Mouse (Mus musculus) liver, adult 2 months (tissue): ENCODE data around the gene Prkch. TPM values are rescaled to one million over a fixed set of nuclear protein-coding genes. Genes with fewer than 3 reads are reported as not detected.

ENCODE experiments used
- DNase-seq: peaks from one replicate; pipeline ENCODE4 v3.0.0-alpha.2; 2011; ENCODE audit warnings: low read depth, low spot score; ENCODE audit errors: extremely low read depth
- H3K27ac ChIP-seq: fragments of 200-500 bp; replicated peaks from 2 replicates; pipeline ENCODE4 v1.5.1; 2012; ENCODE audit warnings: low read depth, mild to moderate bottlenecking, control low read depth, inconsistent platforms, low read length; ENCODE audit not compliant: insufficient read depth
- H3K27me3 ChIP-seq: fragments of 200-500 bp; 2 replicates; pipeline ENCODE4 v1.6.1; 2012; ENCODE audit warnings: mild to moderate bottlenecking, moderate library complexity, low read length, inconsistent platforms; ENCODE audit not compliant: control insufficient read depth, insufficient read depth
- H3K36me3 ChIP-seq: fragments of 200-500 bp; 2 replicates; pipeline ENCODE4 v1.6.1; 2012; ENCODE audit warnings: low read length, inconsistent platforms; ENCODE audit not compliant: control insufficient read depth, insufficient read depth
- H3K4me1 ChIP-seq: fragments of 200-500 bp; 2 replicates; pipeline ENCODE4 v1.6.1; 2011; ENCODE audit warnings: low read length; ENCODE audit not compliant: control insufficient read depth, insufficient read depth
- H3K4me3 ChIP-seq: fragments of 200-500 bp; 2 replicates; pipeline ENCODE4 v1.5.1; 2011; ENCODE audit warnings: low read depth, mild to moderate bottlenecking, control low read depth, low read length, moderate library complexity; ENCODE audit not compliant: insufficient read depth
- H3K79me2 ChIP-seq: fragments of 200-500 bp; 2 replicates; pipeline ENCODE4 v1.6.1; 2012; ENCODE audit warnings: inconsistent platforms, mild to moderate bottlenecking, low read length, moderate library complexity; ENCODE audit not compliant: control insufficient read depth, insufficient read depth
- H3K9ac ChIP-seq: fragments of 200-500 bp; 2 replicates; pipeline ENCODE4 v1.6.1; 2012; ENCODE audit warnings: low read depth, mild to moderate bottlenecking, control low read depth, inconsistent platforms, low read length
- CTCF ChIP-seq: fragments of 200-500 bp; IDR thresholded peaks from 2 replicates; pipeline ENCODE4 v1.5.1; 2011; ENCODE audit warnings: low read depth, low read length, control low read depth
- POLR2A ChIP-seq: fragments of 200-500 bp; IDR thresholded peaks from 2 replicates; pipeline ENCODE4 v1.6.1; 2011; ENCODE audit warnings: low read length, control low read depth; ENCODE audit not compliant: insufficient read depth; ENCODE audit errors: extremely low read depth
- WGBS: fragments of 180-500 bp; shearing (Covaris S2); methylation state at CpG from one replicate; pipeline ENCODE4 v1.1.7; 2018; 5-methylcytosine and 5-hydroxymethylcytosine counted together
- polyA plus RNA-seq: library from polyadenylated mRNA; depleted of rRNA; stranded (reverse); fragments of >200 nt; gene quantifications from 2 replicates; pipeline ENCODE4 v1.2.3, GENCODE M21; 2012
- total RNA-seq: library from RNA; depleted of rRNA; stranded (reverse); fragments of >200 nt; gene quantifications from 2 replicates; pipeline ENCODE4 v1.2.3, GENCODE M21; 2014

The Prkch gene
- total and polyA plus RNA-seq, 2 experiments, result 1.5 to 5.3 TPM

- no peak for TF ChIP-seq POLR2A
- TF ChIP-seq CTCF, result no peak
- WGBS, result 98% methylated on average over 1 of the region's 1 CpGs
- Histone ChIP-seq H3K79me2 (no peaks in the 10 kb centered on the region), H3K4me1 (no peaks in the 10 kb centered on the region), H3K36me3 (no peaks in the 10 kb centered on the region), H3K27ac (no peak overlapping the region), H3K4me3 (no peak overlapping the region), H3K9ac (no peak overlapping the region), H3K27me3 (no peaks in the 10 kb centered on the region)
- no peak for DNase-seq
Measured at GRCm38 (mm10) chr12:73770771-73771170, 186.2 kb downstream of the Prkch start.

DNA sequence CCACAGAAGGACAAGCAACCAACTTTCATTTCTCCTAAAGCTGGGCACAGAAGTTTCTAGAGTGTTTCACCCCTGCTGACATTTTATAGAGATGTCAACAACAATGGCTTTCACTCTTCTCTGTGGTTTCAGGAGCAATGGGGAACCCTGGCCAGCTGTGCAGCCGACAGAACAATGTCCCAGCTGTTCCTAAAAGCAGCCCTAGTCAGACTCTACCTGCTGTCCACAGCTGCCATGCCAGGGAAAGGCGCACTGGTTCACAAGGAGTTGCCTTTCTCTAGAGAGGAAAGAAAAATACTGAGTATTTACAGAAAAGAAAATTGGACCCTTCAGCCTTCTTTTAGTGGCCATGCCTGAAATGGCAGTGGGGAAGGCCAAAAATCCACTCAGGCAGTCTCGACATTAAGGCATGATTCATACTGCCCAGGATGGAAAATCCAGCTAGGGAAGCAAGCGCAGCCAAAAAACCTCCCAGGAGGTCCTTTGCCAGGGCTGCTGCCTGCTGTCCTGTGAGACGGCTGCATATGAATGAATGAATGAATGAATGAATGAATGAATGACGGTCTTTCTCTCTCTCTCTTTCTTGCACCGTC lies 190.3 kb downstream of the Prkch start:
- H3K4me3 ChIP-seq, result no peak overlapping the region
- no peak for DNase-seq

DNA sequence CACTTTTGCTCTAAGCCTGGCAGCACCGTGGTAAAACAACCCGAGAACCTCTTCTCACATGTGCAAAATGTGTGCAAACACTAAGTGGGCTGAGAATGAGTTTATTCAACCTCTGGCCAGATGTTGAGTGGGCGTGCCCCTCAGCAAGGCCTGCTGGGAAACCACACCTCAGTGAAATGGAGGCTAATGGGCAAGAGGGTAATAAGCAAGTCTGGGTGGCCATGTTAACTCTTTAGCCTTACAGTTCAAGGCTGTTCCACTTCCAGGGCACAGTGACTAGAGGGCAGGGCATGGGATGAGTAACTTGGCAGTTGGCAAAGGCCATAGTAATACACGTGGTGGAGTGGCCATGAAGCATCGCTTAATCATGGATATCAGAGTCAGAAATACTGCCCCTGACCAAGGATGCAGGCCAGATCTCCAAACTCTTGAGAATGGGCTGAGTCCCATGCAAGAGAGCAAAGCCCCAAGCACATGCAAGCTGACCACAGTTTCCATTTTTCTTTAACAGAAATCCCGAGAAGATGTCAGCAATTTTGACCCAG lies 191.9 kb downstream of the Prkch start:
- no peak for DNase-seq

More for the DNA sequence above, 190.3 kb downstream of the Prkch start:
- TF ChIP-seq CTCF (no peak), POLR2A (no peak)
- no peaks in the 10 kb centered on the region for H3K36me3 ChIP-seq
- no peaks in the 10 kb centered on the region for H3K79me2 ChIP-seq
- WGBS, result 90% methylated on average over 7 of the region's 7 CpGs
- no peaks in the 10 kb centered on the region for H3K27me3 ChIP-seq
- H3K4me1 ChIP-seq, result peaks cover 3% of the 10 kb centered on the region; the same call in 1 of the 2 replicates
- H3K9ac ChIP-seq, result no peak overlapping the region
- H3K27ac ChIP-seq, result no peak overlapping the region

GRCm38 (mm10) chr12:73777673-73778072 lies 193.1 kb downstream of the Prkch start:
- H3K79me2 ChIP-seq, result no peaks in the 10 kb centered on the region
- no peak for TF ChIP-seq CTCF
- TF ChIP-seq POLR2A, result no peak
- no peak overlapping the region for H3K9ac ChIP-seq
- H3K4me1 ChIP-seq, result peaks cover 5% of the 10 kb centered on the region
- WGBS, result 93% methylated on average over 11 of the region's 11 CpGs
- no peak overlapping the region for H3K27ac ChIP-seq
- H3K36me3 ChIP-seq, result no peaks in the 10 kb centered on the region
- no peak overlapping the region for H3K4me3 ChIP-seq
- no peaks in the 10 kb centered on the region for H3K27me3 ChIP-seq
- no peak for DNase-seq

More for the DNA sequence above, 191.9 kb downstream of the Prkch start:
- Histone ChIP-seq H3K4me1 (peaks cover 5% of the 10 kb centered on the region), H3K9ac (no peak overlapping the region), H3K27me3 (no peaks in the 10 kb centered on the region), H3K79me2 (no peaks in the 10 kb centered on the region), H3K4me3 (no peak overlapping the region), H3K36me3 (no peaks in the 10 kb centered on the region), H3K27ac (no peak overlapping the region)
- TF ChIP-seq CTCF (no peak), POLR2A (no peak)
- 86% methylated on average over 6 of the region's 6 CpGs for WGBS

GRCm38 (mm10) chr12:73779332-73780231 lies 195.0 kb downstream of the Prkch start:
- TF ChIP-seq CTCF (no peak), POLR2A (no peak)
- no peaks in the 10 kb centered on the region for H3K36me3 ChIP-seq
- H3K9ac ChIP-seq, result peak overlapping the region; percentile 16
- peak; percentile 99 for DNase-seq
- H3K27ac ChIP-seq, result peak overlapping the region; percentile 84
- H3K79me2 ChIP-seq, result no peaks in the 10 kb centered on the region
- WGBS, result 8% methylated on average over 13 of the region's 13 CpGs
- peaks cover 5% of the 10 kb centered on the region for H3K4me1 ChIP-seq
- no peaks in the 10 kb centered on the region for H3K27me3 ChIP-seq
- H3K4me3 ChIP-seq, result 0 out of 2 replicates have a peak overlapping the region, but pooled peaks have one; percentile 1
